Mouse (Mus musculus) activated CD4-positive, CD25-positive, alpha-beta regulatory T cell, adult 4 months (primary cell): ENCODE measurements around the gene Sh3bp1. TPM values are rescaled to one million over a fixed set of nuclear protein-coding genes. Genes with fewer than 3 reads are reported as not detected.

Source experiments
- ATAC-seq: one replicate; pipeline ENCODE4 v1.8.0; 2017
- polyA plus RNA-seq, 2 experiments: library from polyadenylated mRNA; unstranded; fragments of 100-300 nt; shearing (Covaris generic); gene quantifications; one replicate each; pipeline ENCODE4 v1.2.1; 2017

The Sh3bp1 gene
- polyA plus RNA-seq: 10 to 100 TPM; 43.8 to 75.5 TPM

DNA sequence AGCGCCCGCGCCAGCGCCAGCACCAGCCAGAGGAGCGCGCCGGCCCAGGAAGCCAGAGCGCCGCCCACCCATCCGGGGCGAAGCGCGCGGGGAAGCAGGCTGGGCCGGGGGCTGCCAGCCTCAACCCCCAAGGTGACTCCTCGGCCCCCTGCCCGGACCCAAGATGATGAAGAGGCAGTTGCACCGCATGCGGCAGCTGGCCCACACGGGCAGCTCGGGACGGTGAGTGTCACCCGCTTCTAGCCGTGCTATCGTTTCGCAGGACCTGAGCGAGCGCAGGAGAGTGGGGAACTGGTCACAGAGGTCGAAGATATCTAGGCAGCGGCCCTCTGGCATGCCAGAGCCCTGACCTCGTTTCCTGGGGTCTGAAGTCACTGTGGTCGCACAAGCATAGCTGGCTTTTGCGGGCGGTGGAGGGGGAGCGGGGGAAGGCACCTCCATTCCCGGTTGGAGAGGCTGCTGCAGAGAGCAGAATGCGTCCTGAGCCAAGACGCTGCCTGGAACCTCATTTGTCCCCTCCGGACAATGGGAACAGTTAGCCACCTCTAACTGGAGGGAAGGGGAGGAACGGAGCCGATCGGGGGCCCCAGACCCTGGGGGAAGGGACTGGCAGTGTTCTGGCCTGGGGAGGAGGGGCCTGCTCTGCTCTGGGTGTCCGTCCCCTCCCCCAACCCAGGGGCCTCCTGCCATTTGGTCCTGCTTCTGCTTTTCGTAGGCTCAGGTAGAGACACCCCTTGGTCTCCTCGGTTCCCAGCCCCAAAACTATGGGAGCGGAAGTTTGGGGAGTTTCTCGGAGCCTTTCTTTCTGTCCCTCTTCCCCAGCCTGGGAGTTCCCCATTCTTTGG lies at the start of gene Sh3bp1:
Gene Sh3bp1 (plus strand): TSS at position 29 of the 845 bp plus-strand sequence.
- ATAC-seq: peak; percentile 41

- ATAC-seq: no peak
These were observed 49.3 kb upstream of the Sh3bp1 start for GRCm38 (mm10) chr15:78850059-78850824.

DNA sequence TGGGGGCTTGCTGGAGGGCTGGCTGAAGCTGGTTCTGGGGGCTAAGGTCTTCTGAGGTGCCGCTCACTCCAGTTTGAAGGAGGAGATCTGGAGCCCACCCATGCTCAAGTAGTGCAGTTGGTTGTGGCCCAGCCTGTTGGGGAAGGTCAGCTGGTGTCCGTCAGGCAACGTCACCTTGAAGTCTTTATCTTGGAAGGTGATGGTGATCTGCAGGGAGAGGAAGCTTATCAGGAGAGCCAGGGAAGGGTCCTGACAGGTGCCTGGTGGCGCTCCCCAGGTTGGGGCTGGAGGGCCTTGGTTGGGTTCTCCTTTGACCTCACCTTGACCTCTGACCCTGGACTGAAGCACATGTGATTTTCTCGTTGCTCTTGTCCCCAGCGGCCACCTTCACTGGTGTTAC lies 48.6 kb upstream of the Sh3bp1 start:
- ATAC-seq: no peak

GRCm38 (mm10) chr15:78851505-78852153 lies 47.9 kb upstream of the Sh3bp1 start:
- ATAC-seq: peak; percentile 89

GRCm38 (mm10) chr15:78855303-78855965 lies 44.1 kb upstream of the Sh3bp1 start, which contains the start of gene Lgals2:
Gene Lgals2 (minus strand): TSS chr15:78855529.
- no peak for ATAC-seq

GRCm38 (mm10) chr15:78857009-78857408 lies 42.6 kb upstream of the Sh3bp1 start:
- ATAC-seq: no peak

GRCm38 (mm10) chr15:78859311-78859710 lies 40.3 kb upstream of the Sh3bp1 start:
- no peak for ATAC-seq

- ATAC-seq: no peak
These were observed 39.9 kb upstream of the Sh3bp1 start for GRCm38 (mm10) chr15:78859714-78860113.

DNA sequence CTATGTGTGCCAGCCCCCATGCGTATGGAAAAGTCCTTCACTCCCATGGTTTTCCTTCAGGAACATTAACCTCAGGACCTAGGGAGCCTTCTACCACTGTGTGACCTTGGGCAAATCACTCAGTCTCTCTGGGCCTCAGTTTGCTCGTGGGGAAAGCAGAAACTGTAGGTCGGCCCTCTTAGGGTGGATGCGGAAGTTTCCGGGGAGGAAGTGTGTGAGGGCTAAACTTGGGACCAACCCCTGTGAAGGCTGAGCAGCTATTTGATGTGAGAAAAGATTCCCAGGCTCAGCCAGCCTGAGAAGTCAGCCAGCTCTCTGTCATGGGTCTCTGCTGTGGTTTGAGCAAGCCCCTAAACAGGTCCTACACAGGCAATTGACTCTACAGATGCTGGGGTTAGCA lies 37.3 kb upstream of the Sh3bp1 start:
- ATAC-seq: no peak

DNA sequence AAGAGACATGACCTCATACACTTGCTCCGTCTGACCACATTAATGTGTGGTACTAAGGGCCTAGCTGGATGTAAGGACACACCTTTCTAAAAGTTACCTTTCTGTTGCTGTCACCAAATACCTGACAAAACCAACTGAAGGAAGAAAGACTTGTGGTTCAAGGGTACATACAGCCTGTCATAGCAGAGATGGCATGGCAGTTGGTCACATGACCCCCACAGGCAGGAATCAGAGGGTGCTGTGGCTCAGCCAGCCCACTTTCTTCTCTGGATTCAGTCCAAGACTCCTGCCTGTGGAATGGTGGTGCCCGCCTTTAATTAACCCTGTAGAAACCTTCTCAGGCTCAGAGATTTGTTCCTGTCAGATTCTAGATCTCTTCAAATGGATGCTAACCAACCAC lies 36.4 kb upstream of the Sh3bp1 start:
- ATAC-seq: no peak

- ATAC-seq: no peak
These were observed 35.7 kb upstream of the Sh3bp1 start for GRCm38 (mm10) chr15:78863852-78864253.

DNA sequence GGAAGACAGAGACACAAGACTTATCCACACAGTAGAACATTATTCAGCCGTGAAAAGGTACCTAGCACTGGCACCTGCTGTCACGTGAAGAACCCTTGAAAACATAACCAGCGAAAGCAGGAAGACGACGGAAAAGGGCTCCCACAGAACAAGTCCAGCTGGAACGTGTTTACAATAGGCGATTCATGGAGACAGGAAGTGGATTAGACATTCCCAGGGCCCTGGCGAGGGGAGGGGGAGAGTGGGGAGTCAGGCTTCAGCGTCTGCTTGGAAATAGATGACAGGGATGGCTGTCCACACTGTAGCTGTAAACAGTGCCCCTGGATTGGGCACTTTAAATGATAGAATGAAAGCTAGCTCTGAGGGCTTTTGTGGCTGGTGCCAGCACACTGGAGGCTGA lies 31.2 kb upstream of the Sh3bp1 start:
- no peak for ATAC-seq

GRCm38 (mm10) chr15:78868826-78869233 lies 30.7 kb upstream of the Sh3bp1 start:
- ATAC-seq: no peak

DNA sequence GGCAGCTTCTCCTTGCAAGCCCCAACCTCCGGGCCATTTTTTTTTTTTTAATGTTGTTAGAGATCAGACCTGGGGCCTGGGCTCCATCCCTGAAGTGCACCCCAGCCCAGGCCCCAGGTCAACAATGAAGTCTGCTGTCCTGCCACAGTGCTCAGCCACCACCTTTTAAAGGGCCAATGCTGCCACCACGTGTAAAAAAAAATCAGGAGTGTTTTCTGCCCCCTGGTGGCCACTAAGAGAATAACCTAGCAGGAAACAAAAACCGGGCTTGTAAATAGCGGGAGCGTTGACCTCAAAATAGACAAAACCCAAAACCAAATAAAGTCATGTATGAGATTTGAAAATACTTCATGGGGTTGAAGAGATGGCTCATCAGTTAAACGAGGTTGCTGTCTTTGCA lies 29.8 kb upstream of the Sh3bp1 start:
- ATAC-seq: peak; percentile 43

DNA sequence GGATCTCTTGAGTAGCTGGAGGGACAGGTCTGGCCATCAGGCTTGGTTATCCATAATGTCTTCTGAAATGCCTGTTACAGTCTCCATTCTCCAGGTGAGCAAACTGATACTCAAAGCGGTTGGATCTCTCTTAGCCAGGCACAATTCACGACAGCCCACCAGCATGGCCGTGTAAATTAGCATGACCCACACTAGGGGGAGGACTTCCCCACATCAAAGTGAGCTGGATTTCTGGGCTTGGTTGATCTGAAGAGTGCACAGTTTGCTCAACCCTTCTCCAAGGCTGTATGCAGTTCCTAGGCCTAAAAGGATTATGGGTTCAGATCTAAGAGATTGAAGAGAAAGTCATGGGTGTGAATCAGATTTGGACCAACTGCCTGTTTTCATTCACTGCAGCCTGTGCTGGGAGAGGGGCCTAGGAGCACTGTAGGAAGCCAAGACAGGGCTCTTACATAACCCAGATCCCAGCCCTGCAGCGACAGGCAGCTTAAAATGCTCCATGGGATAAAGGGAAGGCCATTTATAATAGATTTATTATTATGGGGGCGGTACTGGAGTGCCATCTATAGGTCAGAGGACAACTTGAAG lies 27.5 kb upstream of the Sh3bp1 start:
- no peak for ATAC-seq

DNA sequence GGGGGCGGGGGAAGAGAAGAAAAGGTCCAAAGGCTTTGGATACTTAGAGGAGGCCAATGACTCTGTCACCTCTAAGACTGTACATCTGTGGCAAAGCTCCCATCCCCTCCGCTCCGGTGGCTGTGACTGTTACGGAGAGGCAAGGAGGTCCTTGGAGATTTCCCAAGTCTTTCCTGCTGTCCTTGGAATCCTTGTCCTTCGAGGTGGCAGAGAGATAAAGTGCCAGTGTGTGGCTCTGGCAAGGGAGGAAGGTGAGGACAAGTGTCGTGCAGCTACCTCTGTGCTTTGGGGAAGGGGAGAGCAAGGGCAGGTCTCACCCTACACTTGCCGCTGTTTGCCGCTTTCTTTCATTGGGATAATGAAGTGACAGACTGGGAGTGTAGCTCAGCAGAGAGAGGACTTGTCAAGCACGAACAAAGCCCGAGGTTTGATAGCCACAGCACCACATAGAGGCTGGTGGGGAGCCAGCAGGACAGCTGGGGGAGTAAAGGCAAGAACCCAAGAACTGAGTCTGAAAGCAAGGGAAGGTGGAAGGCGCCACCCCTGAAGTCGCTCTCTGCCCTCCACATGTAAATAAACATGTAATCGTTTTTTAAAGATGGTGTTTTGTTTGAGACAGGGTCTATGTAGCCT lies 25.6 kb upstream of the Sh3bp1 start:
- ATAC-seq: no peak

GRCm38 (mm10) chr15:78874989-78875388 lies 24.6 kb upstream of the Sh3bp1 start:
- no peak for ATAC-seq

- no peak for ATAC-seq
These were observed 24.0 kb upstream of the Sh3bp1 start for GRCm38 (mm10) chr15:78875537-78875936.

GRCm38 (mm10) chr15:78876258-78876696 lies 23.3 kb upstream of the Sh3bp1 start:
- ATAC-seq: no peak

DNA sequence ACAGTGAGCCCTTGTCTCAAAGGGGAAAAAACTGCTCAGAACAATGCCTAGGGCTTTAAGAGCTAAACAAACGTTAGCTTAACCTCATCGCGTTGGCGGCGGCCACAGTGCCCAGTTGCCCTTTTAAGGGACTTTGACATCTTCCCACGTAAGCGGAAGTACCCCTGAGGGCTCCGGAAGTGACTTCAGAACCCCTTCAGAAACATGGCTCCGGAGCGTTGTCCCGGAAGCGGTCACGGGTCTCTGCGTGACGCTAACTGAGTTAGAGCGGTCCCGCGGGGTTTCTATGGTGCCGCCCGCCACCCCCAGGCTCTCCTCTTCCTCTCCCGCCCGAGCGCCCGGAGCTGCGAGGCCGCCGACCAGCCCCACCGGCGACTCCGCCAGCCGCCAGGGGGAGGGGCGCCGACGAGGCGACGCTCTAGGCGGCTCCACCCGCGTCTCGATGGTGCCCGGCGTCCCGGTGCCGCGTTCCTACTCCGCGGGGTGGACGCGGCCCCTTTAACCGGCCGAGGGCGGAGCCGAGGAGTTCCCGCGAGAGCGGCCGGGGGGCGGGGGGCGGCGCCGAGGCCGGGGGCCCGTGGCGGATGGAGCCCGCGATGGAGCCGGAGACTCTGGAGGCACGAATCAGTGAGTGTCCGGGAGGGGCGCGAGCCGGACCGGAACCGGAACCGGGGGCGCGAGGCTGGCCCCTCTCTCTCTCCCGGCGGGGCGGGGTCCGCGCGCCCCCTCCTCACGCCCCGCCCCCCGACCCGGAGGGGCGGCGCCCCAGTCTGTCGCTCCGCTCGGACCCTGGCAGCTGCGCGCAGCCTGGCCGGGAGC lies 22.4 kb upstream of the Sh3bp1 start, which contains the start of gene Gga1:
Gene Gga1 (plus strand): TSS at position 200 of the 819 bp plus-strand sequence.
- ATAC-seq: peak; percentile 79
